Mouse (Mus musculus): ENCODE measurements around the gene Sphk2. TPM values are rescaled to one million over a fixed set of nuclear protein-coding genes. Genes with fewer than 3 reads are reported as not detected.

The Sphk2 gene
- total and polyA plus RNA-seq, 2 experiments from 2014 or later = 15.8 to 23.5 TPM

GRCm38 (mm10) chr7:45733477-45733876, 15.7 kb upstream of the Sphk2 start:
- Histone ChIP-seq H3K4me2 (ENCODE audit: low read depth, low read length, poor library complexity, severe bottlenecking) (no peak overlapping the region), H3K4me3 (ENCODE audit: low read depth, low read length) (no peak overlapping the region), H3K27me3 (ENCODE audit: insufficient read depth, low read length) (no peaks in the 10 kb centered on the region), H3K36me3 (ENCODE audit: insufficient read depth, low read length) (no peaks in the 10 kb centered on the region), H3K9ac (replicated peaks; ENCODE audit: low read length, poor library complexity, severe bottlenecking) (no peak overlapping the region), H3K27ac (ENCODE audit: low read depth, low read length) (no peak overlapping the region), H3K9me3 (ENCODE audit: low read length) (no peaks in the 10 kb centered on the region), H3K4me1 (ENCODE audit: insufficient read depth, low read length) (no peaks in the 10 kb centered on the region)
- WGBS = 86% methylated on average over 5 of the region's 5 CpGs
- no peak for TF ChIP-seq CTCF (IDR thresholded peaks at IDR 0.05)
- ATAC-seq (ENCODE audit: low FRiP score) (no peak), DNase-seq (ENCODE audit: low spot score) (no peak)

GRCm38 (mm10) chr7:45730727-45731431, 13.1 kb upstream of the Sphk2 start:
- Histone ChIP-seq H3K27ac (ENCODE audit: low read depth, low read length) (no peak overlapping the region), H3K9ac (replicated peaks; ENCODE audit: low read length, poor library complexity, severe bottlenecking) (no peak overlapping the region), H3K9me3 (ENCODE audit: low read length) (no peaks in the 10 kb centered on the region), H3K4me3 (ENCODE audit: low read depth, low read length) (no peak overlapping the region), H3K27me3 (ENCODE audit: insufficient read depth, low read length) (no peaks in the 10 kb centered on the region), H3K4me1 (ENCODE audit: insufficient read depth, low read length) (no peaks in the 10 kb centered on the region), H3K36me3 (ENCODE audit: insufficient read depth, low read length) (peaks cover 5% of the 10 kb centered on the region), H3K4me2 (ENCODE audit: low read depth, low read length, poor library complexity, severe bottlenecking) (no peak overlapping the region)
- DNase-seq (ENCODE audit: low spot score) (no peak), ATAC-seq (ENCODE audit: low FRiP score) (no peak)
- TF ChIP-seq CTCF (IDR thresholded peaks at IDR 0.05) = peak; percentile 64
- WGBS = 18% methylated on average over 16 of the region's 16 CpGs

GRCm38 (mm10) chr7:45727625-45728024, 9.8 kb upstream of the Sphk2 start:
- Histone ChIP-seq H3K27ac (ENCODE audit: low read depth, low read length) (no peak overlapping the region), H3K4me2 (ENCODE audit: low read depth, low read length, poor library complexity, severe bottlenecking) (no peak overlapping the region), H3K27me3 (ENCODE audit: insufficient read depth, low read length) (no peaks in the 10 kb centered on the region), H3K9me3 (ENCODE audit: low read length) (no peaks in the 10 kb centered on the region), H3K9ac (replicated peaks; ENCODE audit: low read length, poor library complexity, severe bottlenecking) (no peak overlapping the region), H3K4me1 (ENCODE audit: insufficient read depth, low read length) (no peaks in the 10 kb centered on the region), H3K36me3 (ENCODE audit: insufficient read depth, low read length) (peaks cover 27% of the 10 kb centered on the region), H3K4me3 (ENCODE audit: low read depth, low read length) (no peak overlapping the region)
- WGBS = 84% methylated on average over 3 of the region's 3 CpGs
- ATAC-seq (ENCODE audit: low FRiP score) = no peak
- DNase-seq (ENCODE audit: low spot score) = no peak
- no peak for TF ChIP-seq CTCF (IDR thresholded peaks at IDR 0.05)

DNA sequence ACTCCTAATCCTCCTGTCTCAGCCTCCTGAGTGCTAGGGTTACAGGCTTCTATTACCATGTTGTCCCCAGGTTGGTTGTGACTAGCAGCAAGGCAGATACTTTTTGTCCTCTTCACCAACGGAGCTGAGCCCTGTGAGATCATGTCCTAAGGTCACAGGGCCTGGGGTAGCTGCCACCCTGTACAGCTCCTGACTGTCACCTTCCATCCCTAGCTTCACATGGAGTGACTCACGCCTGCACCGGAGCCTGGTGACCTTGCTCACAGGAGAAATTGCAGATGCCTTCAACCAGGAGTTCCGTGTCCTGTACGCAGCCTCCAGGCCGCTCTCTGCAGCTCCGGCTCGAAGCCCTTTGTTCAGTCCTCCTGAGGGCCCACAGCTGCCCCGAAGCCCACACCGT, 8.6 kb upstream of the Sphk2 start:
- ATAC-seq (ENCODE audit: low FRiP score) (no peak), DNase-seq (ENCODE audit: low spot score) (no peak)
- no peaks in the 10 kb centered on the region for H3K9me3 ChIP-seq (ENCODE audit: low read length)
- TF ChIP-seq CTCF (IDR thresholded peaks at IDR 0.05) = no peak
- H3K4me3 ChIP-seq (ENCODE audit: low read depth, low read length) = no peak overlapping the region
- H3K27me3 ChIP-seq (ENCODE audit: insufficient read depth, low read length) = no peaks in the 10 kb centered on the region
- no peak overlapping the region for H3K4me2 ChIP-seq (ENCODE audit: low read depth, low read length, poor library complexity, severe bottlenecking)
- no peak overlapping the region for H3K27ac ChIP-seq (ENCODE audit: low read depth, low read length)
- no peak overlapping the region for H3K9ac ChIP-seq (replicated peaks; ENCODE audit: low read length, poor library complexity, severe bottlenecking)
- 95% methylated on average over 10 of the region's 10 CpGs for WGBS
- peaks cover 35% of the 10 kb centered on the region for H3K36me3 ChIP-seq (ENCODE audit: insufficient read depth, low read length)
- H3K4me1 ChIP-seq (ENCODE audit: insufficient read depth, low read length) = no peaks in the 10 kb centered on the region

DNA sequence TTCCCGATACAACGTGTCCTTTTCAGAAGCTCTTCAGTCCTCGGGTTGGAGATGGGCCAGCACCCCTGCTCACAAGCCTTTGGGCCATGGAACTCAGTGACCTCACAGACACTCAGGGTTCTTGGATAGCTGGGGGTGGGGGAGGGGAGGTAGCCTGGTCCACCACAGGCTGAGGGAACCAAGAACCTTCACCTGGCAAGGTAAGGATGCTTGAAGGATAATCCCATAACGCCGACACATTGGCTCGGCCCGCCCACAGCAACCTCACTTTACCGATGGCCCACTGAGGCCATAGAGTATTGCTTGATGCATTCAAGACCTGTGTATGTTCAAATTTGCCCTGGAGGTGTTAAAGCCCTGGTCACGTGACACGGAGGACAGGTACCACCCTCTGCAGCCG, 7.9 kb upstream of the Sphk2 start, which contains the start of gene Spaca4:
Gene Spaca4, minus strand, starts transcription at position 101 of the 400 bp plus-strand sequence.
- no peak for TF ChIP-seq CTCF (IDR thresholded peaks at IDR 0.05)

DNA sequence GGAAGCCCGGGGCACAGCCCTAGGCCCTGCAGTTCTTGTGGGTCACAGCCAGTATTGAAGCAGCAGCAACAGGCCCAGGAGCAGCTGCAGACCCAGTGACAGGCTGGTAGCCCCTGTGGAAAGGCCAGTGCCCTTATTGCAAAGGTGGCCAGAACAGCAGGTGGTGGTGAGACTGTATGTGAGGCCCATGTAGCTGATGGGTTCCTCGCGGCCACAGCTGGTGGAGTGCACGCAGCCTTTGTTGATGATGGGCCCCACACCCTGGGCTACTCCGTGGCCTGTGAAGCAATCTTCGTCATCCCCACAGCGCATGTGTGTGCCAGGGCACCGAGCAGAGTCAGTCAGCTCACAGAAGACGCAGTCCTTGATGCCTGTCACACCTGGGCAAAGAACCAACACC, 7.3 kb upstream of the Sphk2 start:
- Histone ChIP-seq H3K4me2 (ENCODE audit: low read depth, low read length, poor library complexity, severe bottlenecking) (no peak overlapping the region), H3K4me3 (ENCODE audit: low read depth, low read length) (no peak overlapping the region), H3K27me3 (ENCODE audit: insufficient read depth, low read length) (no peaks in the 10 kb centered on the region), H3K27ac (ENCODE audit: low read depth, low read length) (no peak overlapping the region), H3K9ac (replicated peaks; ENCODE audit: low read length, poor library complexity, severe bottlenecking) (no peak overlapping the region), H3K9me3 (ENCODE audit: low read length) (no peaks in the 10 kb centered on the region), H3K4me1 (ENCODE audit: insufficient read depth, low read length) (no peaks in the 10 kb centered on the region), H3K36me3 (ENCODE audit: insufficient read depth, low read length) (peaks cover 44% of the 10 kb centered on the region)
- ATAC-seq (ENCODE audit: low FRiP score) (no peak), DNase-seq (ENCODE audit: low spot score) (no peak)
- 94% methylated on average over 9 of the region's 9 CpGs for WGBS
- no peak for TF ChIP-seq CTCF (IDR thresholded peaks at IDR 0.05)

More for the DNA sequence above, 7.9 kb upstream of the Sphk2 start, which contains the start of gene Spaca4:
- Histone ChIP-seq H3K27ac (ENCODE audit: low read depth, low read length) (no peak within 1 kb of the TSS), H3K4me2 (ENCODE audit: low read depth, low read length, poor library complexity, severe bottlenecking) (no peak within 1 kb of the TSS), H3K4me1 (ENCODE audit: insufficient read depth, low read length) (no peaks in the 10 kb centered on the region), H3K4me3 (ENCODE audit: low read depth, low read length) (no peak within 1 kb of the TSS), H3K36me3 (ENCODE audit: insufficient read depth, low read length) (peaks cover 40% of the 10 kb centered on the region), H3K27me3 (ENCODE audit: insufficient read depth, low read length) (no peaks in the 10 kb centered on the region), H3K9ac (replicated peaks; ENCODE audit: low read length, poor library complexity, severe bottlenecking) (no peak within 1 kb of the TSS), H3K9me3 (ENCODE audit: low read length) (no peaks in the 10 kb centered on the region)
- DNase-seq (ENCODE audit: low spot score) = no peak
- WGBS = 93% methylated on average over 11 of the region's 11 CpGs
- ATAC-seq (ENCODE audit: low FRiP score) = no peak
